Mouse (Mus musculus) MEL (cell line): ENCODE measurements around the gene Pck1.

ENCODE experiments used
- BHLHE40 ChIP-seq: IDR thresholded peaks from 2 replicates; pipeline ENCODE4 v1.6.1; 2012; ENCODE audit warnings: low read depth, mild to moderate bottlenecking, inconsistent platforms, low read length, improper control_type of control experiment, borderline replicate concordance
- CTCF ChIP-seq, 3 experiments: IDR thresholded peaks in 2 of 3; conservative IDR thresholded peaks in 1 of 3; 2 replicates each; pipeline ENCODE4 v1.5.1; 2011 to 2012; ENCODE audit warnings: low read length in 3 of 3, low read depth in 2 of 3, mild to moderate bottlenecking in 2 of 3, improper control_type of control experiment in 1 of 3, inconsistent platforms in 1 of 3, mixed read lengths in 1 of 3, moderate library complexity in 1 of 3; ENCODE audit not compliant: control insufficient read depth in 1 of 3, insufficient read depth in 1 of 3, poor library complexity in 1 of 3, severe bottlenecking in 1 of 3
- ETS1 ChIP-seq: IDR thresholded peaks from 2 replicates; pipeline ENCODE4 v1.6.1; 2012; ENCODE audit warnings: low read depth, mild to moderate bottlenecking, inconsistent platforms, low read length, improper control_type of control experiment, moderate library complexity
- GATA1 ChIP-seq: IDR thresholded peaks from 2 replicates; pipeline ENCODE4 v1.6.1; 2011; ENCODE audit warnings: low read depth, low read length, improper control_type of control experiment
- MAX ChIP-seq: IDR thresholded peaks from 2 replicates; pipeline ENCODE4 v1.6.1; 2011; ENCODE audit warnings: low read length, improper control_type of control experiment
- POLR2A ChIP-seq, 2 experiments: IDR thresholded peaks; 2 replicates each; pipeline ENCODE4 v1.6.1; 2011 to 2012; ENCODE audit warnings: low read length in 2 of 2, mild to moderate bottlenecking in 2 of 2, control low read depth in 1 of 2, improper control_type of control experiment in 1 of 2, low read depth in 1 of 2, moderate library complexity in 1 of 2; ENCODE audit not compliant: control insufficient read depth in 1 of 2, insufficient read depth in 1 of 2, poor library complexity in 1 of 2
- POLR2AphosphoS2 ChIP-seq: IDR thresholded peaks from 2 replicates; pipeline ENCODE4 v1.6.1; 2011; ENCODE audit warnings: low read length, improper control_type of control experiment
- TBP ChIP-seq: IDR thresholded peaks from 2 replicates; pipeline ENCODE4 v1.8.0; 2011; ENCODE audit warnings: low read depth, low read length, improper control_type of control experiment
- USF2 ChIP-seq, 2 experiments: IDR thresholded peaks; 2 replicates each; pipeline ENCODE4 v1.6.1; 2011 to 2012; ENCODE audit warnings: improper control_type of control experiment in 2 of 2, low read length in 2 of 2, borderline replicate concordance in 1 of 2, inconsistent platforms in 1 of 2, low read depth in 1 of 2, mild to moderate bottlenecking in 1 of 2; ENCODE audit not compliant: insufficient read depth in 1 of 2
- ZKSCAN1 ChIP-seq: IDR thresholded peaks from 2 replicates; pipeline ENCODE4 v1.6.1; 2012; ENCODE audit warnings: low read depth, mild to moderate bottlenecking, inconsistent platforms, low read length, improper control_type of control experiment, moderate library complexity
- ZNF384 ChIP-seq: IDR thresholded peaks from 2 replicates; pipeline ENCODE4 v1.6.1; 2012; ENCODE audit warnings: low read depth, mild to moderate bottlenecking, inconsistent platforms, low read length, improper control_type of control experiment

DNA sequence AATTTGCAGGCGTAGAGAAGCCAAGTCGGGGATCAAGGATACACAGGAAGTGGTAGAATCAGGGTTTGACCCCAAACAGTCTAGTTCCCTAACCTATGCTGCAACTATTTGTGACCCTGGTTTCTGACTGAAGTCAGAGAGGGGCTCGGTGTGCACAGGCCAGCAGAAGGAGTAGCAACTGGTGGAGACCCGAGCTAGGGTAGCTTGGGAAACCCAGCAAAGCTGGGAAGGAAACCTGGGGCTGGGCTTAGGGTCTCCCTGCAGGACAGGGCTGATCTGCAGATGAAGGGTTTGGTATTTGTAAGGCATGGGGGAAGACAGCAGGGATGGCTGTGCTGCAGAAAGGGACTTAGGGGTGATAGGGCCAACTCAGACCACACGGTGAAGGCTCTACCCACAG, 24.6 kb downstream of the Pck1 start:
- TF ChIP-seq CTCF (IDR thresholded peaks at IDR 0.05 in 2 of 3, conservative IDR thresholded peaks at IDR 0.05 in 1 of 3; ENCODE audit: control insufficient read depth in 1 of 3, insufficient read depth in 1 of 3, low read depth in 2 of 3, low read length in 3 of 3, poor library complexity in 1 of 3, severe bottlenecking in 1 of 3) (no peak), POLR2A (IDR thresholded peaks at IDR 0.05; ENCODE audit: control insufficient read depth in 1 of 2, insufficient read depth in 1 of 2, low read depth in 1 of 2, low read length in 2 of 2, poor library complexity in 1 of 2) (no peak), TBP (no peak), POLR2AphosphoS2 (no peak), ZKSCAN1 (no peak), BHLHE40 (no peak), ETS1 (no peak), MAX (no peak), ZNF384 (no peak), GATA1 (no peak), USF2 (IDR thresholded peaks at IDR 0.05; ENCODE audit: borderline replicate concordance in 1 of 2, insufficient read depth in 1 of 2, low read depth in 1 of 2, low read length in 2 of 2) (no peak)
